Mouse (Mus musculus): Measurements from ENCODE around the gene Sspo. TPM values are rescaled to one million over a fixed set of nuclear protein-coding genes. Genes with fewer than 3 reads are reported as not detected.

The Sspo gene
- total and polyA plus RNA-seq, 2 experiments = 0.83 to 2.0 TPM

DNA sequence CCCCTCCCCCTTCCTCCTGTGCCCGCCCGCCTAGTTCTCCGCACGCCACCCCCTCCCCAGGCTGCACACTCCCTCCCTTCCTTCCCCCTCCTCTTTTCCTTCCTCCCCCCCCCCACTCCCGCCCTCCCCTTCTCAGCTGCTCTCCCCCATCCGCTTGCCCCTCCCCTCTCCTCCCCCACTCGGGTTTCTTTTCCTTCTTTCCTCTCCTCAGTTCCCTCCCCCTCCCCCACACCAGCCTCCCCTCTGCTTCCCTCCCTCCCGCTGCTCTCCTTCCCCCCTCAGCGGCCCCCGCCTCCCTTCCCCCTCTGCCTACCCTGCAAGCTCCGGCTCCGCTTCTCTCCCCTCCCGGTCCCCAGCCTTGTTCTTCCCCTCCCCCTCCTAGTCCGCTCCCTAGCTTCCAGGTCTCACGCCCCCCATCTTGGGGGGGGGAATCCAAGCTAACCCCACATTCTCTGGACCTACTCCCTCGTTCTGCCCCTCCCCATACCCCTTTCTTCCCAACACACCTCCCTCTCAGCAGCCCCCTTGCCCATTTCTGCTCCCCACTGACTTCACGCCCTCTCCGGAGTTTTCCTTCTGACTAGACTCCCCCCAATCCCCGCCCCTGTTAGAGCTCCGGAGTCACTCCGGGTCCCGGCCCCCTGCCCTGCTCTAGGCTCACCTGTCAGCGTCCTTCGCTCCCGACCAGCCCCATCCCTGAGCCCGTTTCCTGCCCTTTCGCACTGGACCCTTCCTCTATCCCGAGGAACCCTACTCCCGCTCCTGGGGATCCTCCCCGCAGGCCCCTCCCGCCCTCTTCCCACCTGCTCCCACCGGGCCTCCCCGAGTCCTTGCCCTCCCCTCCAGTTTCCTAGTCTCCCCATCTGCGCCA, 3.5 kb upstream of the Sspo start:
- DNase-seq (ENCODE audit: extremely low read depth, low read depth, low spot score) = peak; percentile 85
- H3K4me3 ChIP-seq (ENCODE audit: insufficient read depth, low read depth, low read length) = peak overlapping the region; percentile 92
- H3K4me1 ChIP-seq (ENCODE audit: control insufficient read depth, insufficient read depth, low read length) = peaks cover 4% of the 10 kb centered on the region
- H3K27ac ChIP-seq (replicated peaks; ENCODE audit: insufficient read depth, low read depth, low read length) = peak overlapping the region; percentile 92
- 0 out of 2 replicates have a peak, but pooled peaks have one; percentile 14 for TF ChIP-seq POLR2A (IDR thresholded peaks at IDR 0.05; ENCODE audit: extremely low read depth, insufficient read depth, low read length)
- TF ChIP-seq CTCF (IDR thresholded peaks at IDR 0.05; ENCODE audit: low read depth, low read length) = no peak
- H3K9ac ChIP-seq (ENCODE audit: low read depth, low read length) = peak overlapping the region; percentile 94
- H3K36me3 ChIP-seq (ENCODE audit: control insufficient read depth, insufficient read depth, low read length) = peaks cover 8% of the 10 kb centered on the region; the same call in 1 of the 2 replicates
- WGBS = 3% methylated on average over 30 of the region's 34 CpGs
- 0 out of 2 replicates have a peak, but pooled peaks cover 2% of the 10 kb centered on the region for H3K79me2 ChIP-seq (ENCODE audit: control insufficient read depth, insufficient read depth, low read length)
- H3K27me3 ChIP-seq (ENCODE audit: control insufficient read depth, insufficient read depth, low read length) = no peaks in the 10 kb centered on the region

DNA sequence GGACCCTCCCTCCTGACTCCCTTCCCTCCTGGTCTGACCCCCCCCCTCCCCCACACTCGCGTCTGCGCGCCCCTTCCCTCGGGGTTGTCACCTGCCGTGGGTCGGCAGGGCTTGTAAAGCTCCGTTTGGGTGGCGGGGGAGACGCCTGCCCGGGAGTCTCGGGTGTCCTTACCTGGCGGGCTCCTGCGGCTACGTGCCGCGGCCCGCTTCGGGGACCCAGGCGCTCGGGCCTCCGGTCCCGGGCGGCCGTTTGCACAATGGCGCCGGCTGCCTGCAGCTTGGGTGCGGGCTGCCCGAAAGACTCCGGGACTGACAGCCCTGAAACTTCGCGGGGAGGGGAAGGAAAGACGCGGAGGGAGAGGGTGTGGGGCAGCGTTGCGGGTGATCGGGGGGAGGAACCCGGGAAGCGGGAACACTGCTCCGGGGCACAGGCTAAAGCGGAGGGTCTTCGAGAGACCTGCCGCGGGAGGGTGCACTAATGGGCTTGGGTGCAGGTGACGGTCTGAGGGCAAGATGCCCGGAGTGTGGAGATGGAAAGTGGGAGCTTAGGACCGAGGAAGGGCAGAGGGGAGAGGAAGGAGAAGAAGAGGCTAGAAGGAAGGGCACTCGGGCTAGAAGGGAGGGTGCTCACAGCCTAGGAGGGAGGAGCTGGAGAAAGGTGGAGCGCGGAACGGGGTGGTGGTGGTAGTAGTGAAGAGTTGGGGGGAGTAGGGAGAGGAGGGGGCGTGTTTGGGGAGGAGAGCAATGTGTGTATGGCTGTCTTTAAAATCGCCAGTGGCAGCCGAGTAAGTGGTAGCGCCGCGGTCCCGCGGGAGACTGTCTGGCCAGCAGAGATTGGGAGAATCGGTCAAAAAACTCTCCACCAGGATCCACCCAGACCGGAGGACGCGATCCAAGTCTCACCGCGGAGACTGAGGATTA, 2.6 kb upstream of the Sspo start, which contains the start of gene Zfp467:
Zfp467 (minus strand) TSS at position 645 of the 921 bp plus-strand sequence.
- Histone ChIP-seq H3K27me3 (ENCODE audit: control insufficient read depth, insufficient read depth, low read length) (no peaks in the 10 kb centered on the region), H3K9ac (ENCODE audit: low read depth, low read length) (peak within 1 kb of the TSS; percentile 94), H3K79me2 (ENCODE audit: control insufficient read depth, insufficient read depth, low read length) (0 out of 2 replicates have a peak, but pooled peaks cover 2% of the 10 kb centered on the region), H3K4me3 (ENCODE audit: insufficient read depth, low read depth, low read length) (peak within 1 kb of the TSS; percentile 92), H3K4me1 (ENCODE audit: control insufficient read depth, insufficient read depth, low read length) (peaks cover 4% of the 10 kb centered on the region), H3K27ac (replicated peaks; ENCODE audit: insufficient read depth, low read depth, low read length) (peak within 1 kb of the TSS; percentile 92), H3K36me3 (ENCODE audit: control insufficient read depth, insufficient read depth, low read length) (peaks cover 8% of the 10 kb centered on the region; the same call in 1 of the 2 replicates)
- DNase-seq (ENCODE audit: extremely low read depth, low read depth, low spot score) = peak; percentile 52
- TF ChIP-seq CTCF (IDR thresholded peaks at IDR 0.05; ENCODE audit: low read depth, low read length) (no peak), POLR2A (IDR thresholded peaks at IDR 0.05; ENCODE audit: extremely low read depth, insufficient read depth, low read length) (peak; percentile 14; the same call in 1 of the 2 replicates)
- WGBS = under 1% methylated on average over 65 of the region's 65 CpGs

- Histone ChIP-seq H3K36me3 (ENCODE audit: control insufficient read depth, insufficient read depth, low read length) (peaks cover 8% of the 10 kb centered on the region; the same call in 1 of the 2 replicates), H3K9ac (ENCODE audit: low read depth, low read length) (no peak overlapping the region), H3K27me3 (ENCODE audit: control insufficient read depth, insufficient read depth, low read length) (no peaks in the 10 kb centered on the region), H3K79me2 (ENCODE audit: control insufficient read depth, insufficient read depth, low read length) (0 out of 2 replicates have a peak, but pooled peaks cover 2% of the 10 kb centered on the region), H3K4me3 (ENCODE audit: insufficient read depth, low read depth, low read length) (peak overlapping the region; percentile 92; the same call in 1 of the 2 replicates), H3K27ac (replicated peaks; ENCODE audit: insufficient read depth, low read depth, low read length) (no peak overlapping the region), H3K4me1 (ENCODE audit: control insufficient read depth, insufficient read depth, low read length) (peaks cover 4% of the 10 kb centered on the region)
- no peak for TF ChIP-seq POLR2A (IDR thresholded peaks at IDR 0.05; ENCODE audit: extremely low read depth, insufficient read depth, low read length)
- no peak for TF ChIP-seq CTCF (IDR thresholded peaks at IDR 0.05; ENCODE audit: low read depth, low read length)
- WGBS = 55% methylated on average over 3 of the region's 3 CpGs
- DNase-seq (ENCODE audit: extremely low read depth, low read depth, low spot score) = peak; percentile 7
Observed at GRCm38 (mm10) chr6:48446256-48446655, 1.8 kb upstream of the Sspo start.

GRCm38 (mm10) chr6:48446896-48447295, 1.1 kb upstream of the Sspo start:
- H3K9ac ChIP-seq (ENCODE audit: low read depth, low read length) = no peak overlapping the region
- 92% methylated on average over 3 of the region's 3 CpGs for WGBS
- TF ChIP-seq POLR2A (IDR thresholded peaks at IDR 0.05; ENCODE audit: extremely low read depth, insufficient read depth, low read length) (no peak), CTCF (IDR thresholded peaks at IDR 0.05; ENCODE audit: low read depth, low read length) (no peak)
- H3K4me1 ChIP-seq (ENCODE audit: control insufficient read depth, insufficient read depth, low read length) = peaks cover 7% of the 10 kb centered on the region
- H3K4me3 ChIP-seq (ENCODE audit: insufficient read depth, low read depth, low read length) = no peak overlapping the region
- DNase-seq (ENCODE audit: extremely low read depth, low read depth, low spot score) = no peak
- peaks cover 2% of the 10 kb centered on the region; the same call in 1 of the 2 replicates for H3K36me3 ChIP-seq (ENCODE audit: control insufficient read depth, insufficient read depth, low read length)
- H3K79me2 ChIP-seq (ENCODE audit: control insufficient read depth, insufficient read depth, low read length) = 0 out of 2 replicates have a peak, but pooled peaks cover 2% of the 10 kb centered on the region
- no peak overlapping the region for H3K27ac ChIP-seq (replicated peaks; ENCODE audit: insufficient read depth, low read depth, low read length)
- no peaks in the 10 kb centered on the region for H3K27me3 ChIP-seq (ENCODE audit: control insufficient read depth, insufficient read depth, low read length)

DNA sequence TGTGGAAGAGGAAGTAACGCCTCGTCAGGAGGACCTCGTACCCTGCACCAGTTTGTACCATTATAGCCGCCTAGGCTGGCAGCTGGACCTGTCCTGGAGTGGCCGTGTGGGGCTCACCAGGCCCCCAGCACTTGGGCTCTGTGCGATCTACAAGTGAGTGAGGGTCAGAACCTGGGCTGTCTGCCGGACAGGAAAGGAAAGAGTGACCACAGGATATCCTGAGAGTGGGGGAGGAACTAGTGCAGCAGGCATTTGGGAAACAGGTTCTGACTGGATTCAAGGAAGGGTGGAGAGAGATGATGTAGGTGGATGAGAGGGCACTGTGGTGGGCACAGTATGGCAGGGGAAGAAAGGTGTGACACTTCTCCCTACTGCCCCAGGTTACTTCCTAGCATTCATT, 498 bp downstream of the Sspo start:
- H3K4me3 ChIP-seq (ENCODE audit: insufficient read depth, low read depth, low read length) = no peak overlapping the region
- H3K4me1 ChIP-seq (ENCODE audit: control insufficient read depth, insufficient read depth, low read length) = peaks cover 10% of the 10 kb centered on the region
- no peak overlapping the region for H3K27ac ChIP-seq (replicated peaks; ENCODE audit: insufficient read depth, low read depth, low read length)
- 0 out of 2 replicates have a peak, but pooled peaks cover 2% of the 10 kb centered on the region for H3K79me2 ChIP-seq (ENCODE audit: control insufficient read depth, insufficient read depth, low read length)
- H3K36me3 ChIP-seq (ENCODE audit: control insufficient read depth, insufficient read depth, low read length) = no peaks in the 10 kb centered on the region
- no peak overlapping the region for H3K9ac ChIP-seq (ENCODE audit: low read depth, low read length)
- DNase-seq (ENCODE audit: extremely low read depth, low read depth, low spot score) = no peak
- WGBS = 75% methylated on average over 7 of the region's 7 CpGs
- TF ChIP-seq POLR2A (IDR thresholded peaks at IDR 0.05; ENCODE audit: extremely low read depth, insufficient read depth, low read length) (no peak), CTCF (IDR thresholded peaks at IDR 0.05; ENCODE audit: low read depth, low read length) (no peak)
- no peaks in the 10 kb centered on the region for H3K27me3 ChIP-seq (ENCODE audit: control insufficient read depth, insufficient read depth, low read length)

All from liver, adult 2 months (tissue).